Mouse (Mus musculus): ENCODE measurements around the gene Ttll12. TPM values are rescaled to one million over a fixed set of nuclear protein-coding genes. Genes with fewer than 3 reads are reported as not detected.

Ttll12 gene
- polyA plus RNA-seq, 1 experiment from 2014 or later = 47.1 TPM

GRCm38 (mm10) chr15:83607115-83607802 lies 12.3 kb upstream of the Ttll12 start:
- Histone ChIP-seq H3K9ac (replicated peaks) (no peak overlapping the region), H3K27ac (replicated peaks) (no peak overlapping the region), H3K4me3 (no peak overlapping the region), H3K27me3 (no peaks in the 10 kb centered on the region), H3K9me3 (no peaks in the 10 kb centered on the region), H3K36me3 (peaks cover 13% of the 10 kb centered on the region), H3K4me2 (replicated peaks) (no peak overlapping the region), H3K4me1 (no peaks in the 10 kb centered on the region)
- 51% methylated on average over 15 of the region's 15 CpGs for WGBS
- ATAC-seq (ENCODE audit: low FRiP score, low read depth) = no peak

GRCm38 (mm10) chr15:83606700-83607099 lies 11.7 kb upstream of the Ttll12 start:
- 92% methylated on average over 8 of the region's 8 CpGs for WGBS
- no peak overlapping the region for H3K4me3 ChIP-seq
- H3K9me3 ChIP-seq = no peaks in the 10 kb centered on the region
- peaks cover 8% of the 10 kb centered on the region for H3K36me3 ChIP-seq
- H3K4me1 ChIP-seq = no peaks in the 10 kb centered on the region
- ATAC-seq (ENCODE audit: low FRiP score, low read depth) = no peak
- no peaks in the 10 kb centered on the region for H3K27me3 ChIP-seq
- H3K4me2 ChIP-seq (replicated peaks) = no peak overlapping the region
- H3K9ac ChIP-seq (replicated peaks) = no peak overlapping the region
- no peak overlapping the region for H3K27ac ChIP-seq (replicated peaks)

GRCm38 (mm10) chr15:83606216-83606615 lies 11.3 kb upstream of the Ttll12 start:
- H3K4me2 ChIP-seq (replicated peaks) = no peak overlapping the region
- H3K27ac ChIP-seq (replicated peaks) = no peak overlapping the region
- no peaks in the 10 kb centered on the region for H3K4me1 ChIP-seq
- no peak overlapping the region for H3K4me3 ChIP-seq
- 95% methylated on average over 11 of the region's 11 CpGs for WGBS
- H3K27me3 ChIP-seq = no peaks in the 10 kb centered on the region
- H3K9me3 ChIP-seq = no peaks in the 10 kb centered on the region
- no peak overlapping the region for H3K9ac ChIP-seq (replicated peaks)
- ATAC-seq (ENCODE audit: low FRiP score, low read depth) = no peak
- peaks cover 7% of the 10 kb centered on the region; the same call in 1 of the 2 replicates for H3K36me3 ChIP-seq

GRCm38 (mm10) chr15:83603426-83603825 lies 8.5 kb upstream of the Ttll12 start:
- H3K36me3 ChIP-seq = no peaks in the 10 kb centered on the region; the same call in 1 of the 2 replicates
- H3K4me1 ChIP-seq = no peaks in the 10 kb centered on the region
- no peak overlapping the region for H3K4me3 ChIP-seq
- H3K9me3 ChIP-seq = no peaks in the 10 kb centered on the region
- no peaks in the 10 kb centered on the region for H3K27me3 ChIP-seq
- no peak for ATAC-seq (ENCODE audit: low FRiP score, low read depth)
- no peak overlapping the region for H3K27ac ChIP-seq (replicated peaks)
- H3K9ac ChIP-seq (replicated peaks) = no peak overlapping the region
- 92% methylated on average over 7 of the region's 7 CpGs for WGBS
- H3K4me2 ChIP-seq (replicated peaks) = no peak overlapping the region

GRCm38 (mm10) chr15:83603046-83603396 lies 8.1 kb upstream of the Ttll12 start:
- Histone ChIP-seq H3K27ac (replicated peaks) (no peak overlapping the region), H3K9ac (replicated peaks) (no peak overlapping the region), H3K4me2 (replicated peaks) (no peak overlapping the region), H3K27me3 (no peaks in the 10 kb centered on the region), H3K36me3 (no peaks in the 10 kb centered on the region), H3K4me3 (no peak overlapping the region), H3K4me1 (no peaks in the 10 kb centered on the region), H3K9me3 (no peaks in the 10 kb centered on the region)
- ATAC-seq (ENCODE audit: low FRiP score, low read depth) = no peak
- 88% methylated on average over 1 of the region's 1 CpGs for WGBS

GRCm38 (mm10) chr15:83602372-83603045 lies 7.6 kb upstream of the Ttll12 start:
- H3K27ac ChIP-seq (replicated peaks) = no peak overlapping the region
- no peak overlapping the region for H3K4me3 ChIP-seq
- H3K36me3 ChIP-seq = no peaks in the 10 kb centered on the region
- ATAC-seq (ENCODE audit: low FRiP score, low read depth) = no peak
- H3K4me2 ChIP-seq (replicated peaks) = no peak overlapping the region
- no peaks in the 10 kb centered on the region for H3K27me3 ChIP-seq
- H3K9ac ChIP-seq (replicated peaks) = no peak overlapping the region
- H3K4me1 ChIP-seq = no peaks in the 10 kb centered on the region
- 90% methylated on average over 13 of the region's 13 CpGs for WGBS
- no peaks in the 10 kb centered on the region for H3K9me3 ChIP-seq

- ATAC-seq (ENCODE audit: low FRiP score, low read depth) = no peak
- no peaks in the 10 kb centered on the region for H3K27me3 ChIP-seq
- no peak overlapping the region for H3K4me2 ChIP-seq (replicated peaks)
- no peaks in the 10 kb centered on the region for H3K9me3 ChIP-seq
- no peak overlapping the region for H3K4me3 ChIP-seq
- 79% methylated on average over 4 of the region's 4 CpGs for WGBS
- H3K4me1 ChIP-seq = no peaks in the 10 kb centered on the region
- H3K27ac ChIP-seq (replicated peaks) = no peak overlapping the region
- H3K36me3 ChIP-seq = no peaks in the 10 kb centered on the region
- no peak overlapping the region for H3K9ac ChIP-seq (replicated peaks)
Measured at GRCm38 (mm10) chr15:83601185-83601584, 6.2 kb upstream of the Ttll12 start.

GRCm38 (mm10) chr15:83596833-83597232 lies 1.9 kb upstream of the Ttll12 start:
- Histone ChIP-seq H3K9ac (replicated peaks) (no peak overlapping the region), H3K9me3 (no peaks in the 10 kb centered on the region), H3K4me3 (no peak overlapping the region), H3K4me2 (replicated peaks) (no peak overlapping the region), H3K27ac (replicated peaks) (no peak overlapping the region), H3K4me1 (peaks cover 21% of the 10 kb centered on the region), H3K36me3 (no peaks in the 10 kb centered on the region), H3K27me3 (no peaks in the 10 kb centered on the region)
- no peak for ATAC-seq (ENCODE audit: low FRiP score, low read depth)
- WGBS = 90% methylated on average over 4 of the region's 4 CpGs

GRCm38 (mm10) chr15:83595364-83595711 lies 381 bp upstream of the Ttll12 start:
- ATAC-seq (ENCODE audit: low FRiP score, low read depth) = peak; percentile 36; the same call in 1 of the 2 replicates
- Histone ChIP-seq H3K4me2 (replicated peaks) (peak overlapping the region; percentile 88), H3K36me3 (0 out of 2 replicates have a peak, but pooled peaks cover 7% of the 10 kb centered on the region), H3K27me3 (no peaks in the 10 kb centered on the region), H3K27ac (replicated peaks) (no peak overlapping the region), H3K9ac (replicated peaks) (0 out of 2 replicates have a peak overlapping the region, but pooled peaks have one; percentile 85), H3K4me1 (peaks cover 21% of the 10 kb centered on the region), H3K4me3 (peak overlapping the region; percentile 86), H3K9me3 (no peaks in the 10 kb centered on the region)
- WGBS = 45% methylated on average over 7 of the region's 7 CpGs

- Histone ChIP-seq H3K9ac (replicated peaks) (peak overlapping the region; percentile 85), H3K9me3 (no peaks in the 10 kb centered on the region), H3K4me1 (peaks cover 21% of the 10 kb centered on the region), H3K4me3 (peak overlapping the region; percentile 86), H3K36me3 (peaks cover 12% of the 10 kb centered on the region; the same call in 1 of the 2 replicates), H3K4me2 (replicated peaks) (peak overlapping the region; percentile 88), H3K27me3 (no peaks in the 10 kb centered on the region), H3K27ac (replicated peaks) (0 out of 2 replicates have a peak overlapping the region, but pooled peaks have one; percentile 76)
- ATAC-seq (ENCODE audit: low FRiP score, low read depth) = peak; percentile 62
- 11% methylated on average over 19 of the region's 19 CpGs for WGBS
Measured at GRCm38 (mm10) chr15:83593702-83594512, 1.1 kb downstream of the Ttll12 start.

GRCm38 (mm10) chr15:83593189-83593585 lies 1.8 kb downstream of the Ttll12 start:
- Histone ChIP-seq H3K27me3 (no peaks in the 10 kb centered on the region), H3K27ac (replicated peaks) (no peak overlapping the region), H3K4me2 (replicated peaks) (peak overlapping the region; percentile 88), H3K9me3 (no peaks in the 10 kb centered on the region), H3K4me3 (peak overlapping the region; percentile 86), H3K36me3 (peaks cover 18% of the 10 kb centered on the region), H3K4me1 (peaks cover 21% of the 10 kb centered on the region), H3K9ac (replicated peaks) (peak overlapping the region; percentile 85)
- ATAC-seq (ENCODE audit: low FRiP score, low read depth) = no peak

Measured in midbrain, embryonic 12.5 days (tissue).